Comparison of ENCODE assay signal across 24 mouse cellular contexts in the genomic region with DNA sequence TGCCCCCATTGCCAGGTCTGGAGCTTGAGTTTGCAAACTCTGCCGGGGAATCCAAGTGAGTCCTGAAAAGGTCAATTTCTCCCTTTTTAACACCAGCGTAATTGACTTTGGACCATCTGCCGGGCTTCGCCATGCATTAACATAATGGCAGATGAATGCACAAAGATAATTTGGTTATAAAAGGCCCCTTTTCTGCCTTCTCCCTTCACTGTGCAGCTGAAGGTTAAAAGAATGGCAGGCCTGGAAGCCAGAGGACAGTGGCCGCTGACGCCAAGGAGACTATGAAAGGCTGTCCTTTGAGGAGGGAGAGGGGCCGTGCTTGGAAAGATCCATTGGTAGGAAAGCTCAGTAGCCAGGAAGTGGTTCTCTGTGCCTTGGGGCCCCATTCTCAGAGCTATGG. TPM values are rescaled to one million over a fixed set of nuclear protein-coding genes. Genes with fewer than 3 reads are reported as not detected.
DNase-seq lines count a peak whose midpoint lies in the region; ATAC-seq and TF ChIP-seq lines count a peak whose summit lies in the region.
"Had no signal": no experiment of that assay in that cellular context is flagged by ENCODE, and none has a peak within 500 bp of the region (broad histone marks: within the 10 kb centered on the region; RNA-seq: fewer than 3 reads in every experiment).

No protein-coding gene starts in this region.

- no peaks in the 10 kb centered on the region for H3K27me3 ChIP-seq in neural tube, embryonic 11.5 days (ENCODE audit: control insufficient read depth, insufficient read depth, low read length)
- H3K27me3 ChIP-seq in neural tube, embryonic 15.5 days (replicated peaks), result no peaks in the 10 kb centered on the region
- no peaks in the 10 kb centered on the region for H3K27me3 ChIP-seq in hindbrain, embryonic 15.5 days
- H3K27me3 ChIP-seq in midbrain, postnatal 0 days (ENCODE audit: insufficient read depth, low read length), result no peaks in the 10 kb centered on the region
- H3K27me3 ChIP-seq: heart, embryonic 15.5 days; lung, embryonic 15.5 days had no signal

- no peak overlapping the region for H3K4me2 ChIP-seq in neural tube, embryonic 11.5 days (ENCODE audit: low read depth)
- H3K4me2 ChIP-seq in neural tube, embryonic 15.5 days, result no peak overlapping the region
- H3K4me2 ChIP-seq in hindbrain, embryonic 15.5 days, result no peak overlapping the region
- no peak overlapping the region for H3K4me2 ChIP-seq in midbrain, postnatal 0 days (ENCODE audit: low read depth, low read length, poor library complexity, severe bottlenecking)
- H3K4me2 ChIP-seq: heart, embryonic 15.5 days; kidney, embryonic 15.5 days; limb, embryonic 13.5 days; lung, embryonic 15.5 days had no signal

- H3K27ac ChIP-seq in neural tube, embryonic 11.5 days (ENCODE audit: low read depth, low read length), result peak overlapping the region; percentile 56; the same call in 1 of the 2 replicates
- no peak overlapping the region for H3K27ac ChIP-seq in neural tube, embryonic 15.5 days (replicated peaks)
- H3K27ac ChIP-seq in hindbrain, embryonic 15.5 days (replicated peaks), result no peak overlapping the region
- H3K27ac ChIP-seq in midbrain, postnatal 0 days (ENCODE audit: low read depth, low read length), result no peak overlapping the region
- H3K27ac ChIP-seq: forebrain, embryonic 10.5 days; heart, adult 2 months; heart, embryonic 15.5 days; kidney, embryonic 15.5 days; limb, embryonic 13.5 days; liver, embryonic 14.5 days; lung, embryonic 15.5 days had no signal

- DNase-seq in neural tube, embryonic 11.5 days (ENCODE audit: low spot score), result peak; percentile 44
- peak; percentile 55 for DNase-seq in brain, embryonic 14.5 days (ENCODE audit: low read depth)
- peak; percentile 58 for DNase-seq in midbrain, postnatal 0 days (ENCODE audit: low spot score)
- no peak for DNase-seq in frontal cortex, adult 2 months (ENCODE audit: extremely low spot score in 1 of 2, low spot score in 1 of 2)
- no peak for DNase-seq in cerebellum, postnatal 4 days (ENCODE audit: low spot score in 2 of 2)
- DNase-seq: cerebellum, adult 9-10 months; gastrocnemius, postnatal 14 days; heart, adult 2 months; lung, postnatal 4 days; right cerebral cortex, postnatal 25 days; thymus, adult 18-20 months; thymus, postnatal 4 days had no signal

- H3K9ac ChIP-seq in neural tube, embryonic 11.5 days (ENCODE audit: low read length), result no peak overlapping the region
- no peak overlapping the region for H3K9ac ChIP-seq in neural tube, embryonic 15.5 days (replicated peaks)
- H3K9ac ChIP-seq in hindbrain, embryonic 15.5 days, result no peak overlapping the region
- H3K9ac ChIP-seq in midbrain, postnatal 0 days (replicated peaks; ENCODE audit: low read length, poor library complexity, severe bottlenecking), result no peak overlapping the region
- H3K9ac ChIP-seq: heart, embryonic 15.5 days; kidney, embryonic 15.5 days; limb, embryonic 13.5 days; liver, embryonic 14.5 days; lung, embryonic 15.5 days had no signal

- H3K36me3 ChIP-seq in neural tube, embryonic 11.5 days (ENCODE audit: control insufficient read depth, insufficient read depth, low read length), result no peaks in the 10 kb centered on the region
- no peaks in the 10 kb centered on the region for H3K36me3 ChIP-seq in neural tube, embryonic 15.5 days
- no peaks in the 10 kb centered on the region for H3K36me3 ChIP-seq in hindbrain, embryonic 15.5 days
- H3K36me3 ChIP-seq in midbrain, postnatal 0 days (ENCODE audit: insufficient read depth, low read length), result no peaks in the 10 kb centered on the region
- H3K36me3 ChIP-seq: forebrain, embryonic 10.5 days; G1E; heart, embryonic 15.5 days; kidney, embryonic 15.5 days; limb, embryonic 13.5 days; lung, embryonic 15.5 days had no signal

- 37% methylated on average over 7 of the region's 7 CpGs for WGBS in neural tube, embryonic 11.5 days
- WGBS in neural tube, embryonic 15.5 days, result 19% methylated on average over 7 of the region's 7 CpGs
- WGBS in hindbrain, embryonic 15.5 days, result 21% methylated on average over 7 of the region's 7 CpGs
- 23% methylated on average over 7 of the region's 7 CpGs for WGBS in midbrain, postnatal 0 days

- H3K9me3 ChIP-seq in neural tube, embryonic 11.5 days (ENCODE audit: control insufficient read depth, low read length), result no peaks in the 10 kb centered on the region
- no peaks in the 10 kb centered on the region for H3K9me3 ChIP-seq in neural tube, embryonic 15.5 days (replicated peaks)
- no peaks in the 10 kb centered on the region for H3K9me3 ChIP-seq in hindbrain, embryonic 15.5 days
- no peaks in the 10 kb centered on the region for H3K9me3 ChIP-seq in midbrain, postnatal 0 days (ENCODE audit: low read length)
- H3K9me3 ChIP-seq: forebrain, embryonic 10.5 days; heart, embryonic 15.5 days; kidney, embryonic 15.5 days; limb, embryonic 13.5 days; lung, embryonic 15.5 days had no signal

- no peak overlapping the region for H3K4me3 ChIP-seq in neural tube, embryonic 11.5 days (ENCODE audit: low read depth, low read length)
- no peak overlapping the region for H3K4me3 ChIP-seq in neural tube, embryonic 15.5 days (replicated peaks)
- no peak overlapping the region for H3K4me3 ChIP-seq in hindbrain, embryonic 15.5 days
- no peak overlapping the region for H3K4me3 ChIP-seq in midbrain, postnatal 0 days (ENCODE audit: low read depth, low read length)
- H3K4me3 ChIP-seq: forebrain, embryonic 10.5 days; heart, adult 2 months; heart, embryonic 15.5 days; kidney, embryonic 15.5 days; limb, embryonic 13.5 days; lung, embryonic 15.5 days had no signal

- TF ChIP-seq POLR2A in brain, embryonic 14.5 days (IDR thresholded peaks at IDR 0.05; ENCODE audit: borderline replicate concordance, extremely low read depth, insufficient read depth, insufficient read length, poor library complexity, severe bottlenecking), result no peak

- TF ChIP-seq CTCF in brain, embryonic 14.5 days (IDR thresholded peaks at IDR 0.05; ENCODE audit: borderline replicate concordance, extremely low read depth, insufficient read depth, insufficient read length), result no peak
- no peak for TF ChIP-seq CTCF in midbrain, postnatal 0 days (IDR thresholded peaks at IDR 0.05)

- H3K4me1 ChIP-seq in neural tube, embryonic 11.5 days (ENCODE audit: control insufficient read depth, insufficient read depth, low read length), result 0 out of 2 replicates have a peak, but pooled peaks cover 2% of the 10 kb centered on the region
- H3K4me1 ChIP-seq in neural tube, embryonic 15.5 days, result peaks cover 16% of the 10 kb centered on the region; the same call in 1 of the 2 replicates
- H3K4me1 ChIP-seq in hindbrain, embryonic 15.5 days (replicated peaks), result peaks cover 17% of the 10 kb centered on the region; the same call in 1 of the 2 replicates
- H3K4me1 ChIP-seq in midbrain, postnatal 0 days (ENCODE audit: insufficient read depth, low read length), result no peaks in the 10 kb centered on the region
- H3K4me1 ChIP-seq: heart, embryonic 15.5 days; lung, embryonic 15.5 days had no signal

- peak; percentile 68 for ATAC-seq in neural tube, embryonic 11.5 days (ENCODE audit: insufficient read depth, low FRiP score, low TSS enrichment)
- no peak for ATAC-seq in neural tube, embryonic 15.5 days (ENCODE audit: low FRiP score)
- ATAC-seq in hindbrain, embryonic 15.5 days (ENCODE audit: low FRiP score, low read depth), result 0 out of 2 replicates have a peak, but pooled peaks have one; percentile 48
- no peak for ATAC-seq in midbrain, postnatal 0 days (ENCODE audit: low FRiP score)
- no peak for ATAC-seq in activated CD4-positive, CD25-positive, alpha-beta regulatory T cell, adult 4 months
- ATAC-seq: intestine, postnatal 0 days had no signal

RNA-seq across cellular contexts. Expression of gene Ky, which starts 22.6 kb away (rescaled TPM):
- polyA plus RNA-seq in neural tube, embryonic 11.5 days (2014; fragmentation: Nextera tagmentation; extraction: Ambion mirVana), result 0.30 and 1.4 TPM in 2 replicates
- polyA plus RNA-seq in neural tube, embryonic 15.5 days (2015; fragmentation: Nextera tagmentation; extraction: Ambion mirVana), result 0.70 and 1.5 TPM in 2 replicates
- 0.68 and 1.6 TPM in 2 replicates for polyA plus RNA-seq in brain, embryonic 14.5 days (2012; rRNA removed)
- 1.2 and 1.5 TPM in 2 replicates for polyA plus RNA-seq in hindbrain, embryonic 15.5 days (2015; fragmentation: Nextera tagmentation; extraction: Ambion mirVana)
- total RNA-seq in midbrain, postnatal 0 days (2014; rRNA removed), result 3.7 and 6.5 TPM in 2 replicates
- polyA plus RNA-seq in midbrain, postnatal 0 days (2015; fragmentation: Nextera tagmentation; extraction: Ambion mirVana), result 0.99 and 1.7 TPM in 2 replicates
- polyA plus RNA-seq in frontal cortex, adult 2 months (2012; rRNA removed), result 1.3 and 1.8 TPM in 2 replicates
- polyA plus RNA-seq in activated CD4-positive, CD25-positive, alpha-beta regulatory T cell, adult 4 months (2017; shearing (Covaris generic)), result under 1 TPM in 1 of 2 experiments, not detected in 1; 0.09 TPM
- total RNA-seq: hematopoietic stem cell, adult 5-6 weeks had no signal
- polyA plus RNA-seq: G1E; liver, embryonic 14.5 days had no signal

Comparison
In these comparisons a context has a peak if more than half of its experiments do, and no peak if none do; other contexts are left out.
1. ATAC-seq: peak in neural tube, embryonic 11.5 days (single experiment) and hindbrain, embryonic 15.5 days (single experiment); none in neural tube, embryonic 15.5 days (single experiment), midbrain, postnatal 0 days (single experiment) and activated CD4-positive, CD25-positive, alpha-beta regulatory T cell, adult 4 months (single experiment).
2. DNase-seq: peak in neural tube, embryonic 11.5 days (single experiment), brain, embryonic 14.5 days (single experiment) and midbrain, postnatal 0 days (single experiment); none in frontal cortex, adult 2 months (0 of 2) and cerebellum, postnatal 4 days (0 of 2).